Mouse (Mus musculus): ENCODE measurements at regions not wholly inside any gene's neighbourhood (a gene's known extent, or its start where the extent isn't known, plus 50 kb on each side); places are given as distances from the start of the nearest gene placed in this dataset.

- no peak for DNase-seq (ENCODE audit: low read depth, low spot score)
Observed at GRCm38 (mm10) chr3:138662625-138663024, 79.4 kb upstream of the Tspan5 start.

- no peak for DNase-seq (ENCODE audit: low read depth, low spot score)
Observed at GRCm38 (mm10) chr3:138668394-138669092, 73.5 kb upstream of the Tspan5 start.

DNA sequence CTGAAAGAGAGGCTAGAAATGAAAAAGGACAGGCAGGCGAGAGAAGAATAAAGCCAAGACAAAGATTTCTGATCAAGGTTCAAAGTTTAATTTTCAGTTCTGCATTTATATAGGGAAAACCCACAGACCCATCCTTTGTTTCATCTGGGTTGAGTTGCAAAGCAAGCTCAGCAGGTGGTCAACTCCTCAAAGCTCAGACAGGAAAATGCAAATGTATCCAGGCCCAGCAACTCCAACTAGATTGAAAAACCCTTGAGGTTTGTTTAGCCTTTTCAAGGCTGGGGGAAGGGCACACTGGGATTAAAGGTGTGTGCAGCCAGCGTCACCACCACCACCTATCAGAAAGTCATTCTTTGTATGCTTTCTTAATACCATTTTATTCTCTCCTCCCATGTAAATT lies 66.1 kb upstream of the Tspan5 start:
- DNase-seq (ENCODE audit: low read depth, low spot score): no peak

DNA sequence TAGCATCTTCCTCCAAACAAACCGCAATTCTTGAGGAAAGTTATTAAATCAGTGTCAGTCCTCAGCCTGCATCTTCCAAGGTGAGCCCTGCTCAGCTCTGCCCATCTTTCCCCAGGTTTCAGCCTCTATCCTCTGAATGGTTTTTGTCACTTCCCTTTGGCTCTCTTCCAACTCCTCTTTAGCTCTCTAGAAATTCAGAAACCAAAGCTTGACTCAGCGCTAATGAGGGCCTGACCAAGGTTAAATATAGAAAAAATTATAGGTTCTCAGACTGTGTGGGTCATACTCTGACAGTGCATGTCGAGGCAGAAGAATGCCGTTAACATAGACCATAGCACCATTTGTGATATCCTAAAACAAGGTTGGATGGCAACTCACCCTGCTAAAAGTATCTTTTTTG lies 63.6 kb upstream of the Tspan5 start:
- DNase-seq (ENCODE audit: low read depth, low spot score): no peak

- no peak for DNase-seq (ENCODE audit: low read depth, low spot score)
Observed at GRCm38 (mm10) chr3:138686636-138687230, 55.3 kb upstream of the Tspan5 start.

- DNase-seq (ENCODE audit: low read depth, low spot score): no peak
Observed at GRCm38 (mm10) chr3:138688606-138689005, 53.4 kb upstream of the Tspan5 start.

All from skeletal muscle tissue, adult 2 months (tissue).